Mouse (Mus musculus): Measurements from ENCODE around the gene 4930412O13Rik. TPM values are rescaled to one million over a fixed set of nuclear protein-coding genes. Genes with fewer than 3 reads are reported as not detected.

Gene 4930412O13Rik
- polyA plus RNA-seq, 1 experiment, result not detected

DNA sequence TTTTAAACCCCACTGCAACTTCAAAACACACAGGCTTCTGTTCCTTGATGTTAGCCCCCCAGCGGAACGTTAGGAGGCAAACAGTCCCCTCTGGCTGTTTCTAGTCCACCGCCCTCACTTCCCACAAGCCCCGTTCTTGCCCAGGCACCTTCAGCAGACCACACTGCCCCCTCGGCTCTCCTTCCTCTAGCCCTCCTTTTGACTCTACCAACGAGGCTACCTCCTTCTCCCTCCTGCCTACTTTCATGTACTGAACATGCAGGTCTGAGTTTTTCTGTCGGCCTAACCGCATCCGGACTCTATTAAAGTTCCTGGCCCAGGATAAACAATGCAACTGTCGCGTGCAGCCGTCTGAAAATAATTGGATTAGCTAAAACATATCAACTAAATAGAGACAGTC lies 8.4 kb upstream of the 4930412O13Rik start:
- Histone ChIP-seq H3K4me3 (ENCODE audit: insufficient read depth, low read length) (no peak overlapping the region), H3K4me1 (ENCODE audit: control insufficient read depth, insufficient read depth, low read length) (no peaks in the 10 kb centered on the region), H3K27ac (ENCODE audit: insufficient read depth, low read length) (no peak overlapping the region)
- TF ChIP-seq POLR2A (IDR thresholded peaks at IDR 0.05; ENCODE audit: extremely low read depth, insufficient read depth, low read length), result no peak
- no peak for TF ChIP-seq CTCF (IDR thresholded peaks at IDR 0.05; ENCODE audit: extremely low read depth, insufficient read depth, low read length)

DNA sequence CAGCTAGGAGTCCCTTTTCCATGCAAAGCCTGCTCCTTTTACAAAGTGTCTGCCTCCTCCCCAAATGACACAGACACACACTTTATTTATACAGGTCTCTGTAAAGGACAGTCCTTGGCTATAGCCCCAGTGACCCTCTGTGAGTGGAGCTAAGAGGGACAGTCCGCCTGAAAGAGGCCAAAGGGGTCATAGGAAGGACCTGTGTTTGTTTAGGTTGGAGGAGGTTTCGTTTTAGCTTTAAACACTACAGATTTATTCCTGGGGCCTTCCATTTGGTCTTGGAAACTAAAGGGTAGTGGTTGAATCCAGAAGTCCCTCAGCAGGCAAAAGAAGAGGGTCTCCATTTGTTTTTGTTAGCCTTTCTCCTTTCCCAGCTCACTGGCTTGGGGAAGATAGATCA lies 7.3 kb upstream of the 4930412O13Rik start:
- Histone ChIP-seq H3K27ac (ENCODE audit: insufficient read depth, low read length) (no peak overlapping the region), H3K4me3 (ENCODE audit: insufficient read depth, low read length) (no peak overlapping the region), H3K4me1 (ENCODE audit: control insufficient read depth, insufficient read depth, low read length) (no peaks in the 10 kb centered on the region)
- TF ChIP-seq CTCF (IDR thresholded peaks at IDR 0.05; ENCODE audit: extremely low read depth, insufficient read depth, low read length) (no peak), POLR2A (IDR thresholded peaks at IDR 0.05; ENCODE audit: extremely low read depth, insufficient read depth, low read length) (no peak)

DNA sequence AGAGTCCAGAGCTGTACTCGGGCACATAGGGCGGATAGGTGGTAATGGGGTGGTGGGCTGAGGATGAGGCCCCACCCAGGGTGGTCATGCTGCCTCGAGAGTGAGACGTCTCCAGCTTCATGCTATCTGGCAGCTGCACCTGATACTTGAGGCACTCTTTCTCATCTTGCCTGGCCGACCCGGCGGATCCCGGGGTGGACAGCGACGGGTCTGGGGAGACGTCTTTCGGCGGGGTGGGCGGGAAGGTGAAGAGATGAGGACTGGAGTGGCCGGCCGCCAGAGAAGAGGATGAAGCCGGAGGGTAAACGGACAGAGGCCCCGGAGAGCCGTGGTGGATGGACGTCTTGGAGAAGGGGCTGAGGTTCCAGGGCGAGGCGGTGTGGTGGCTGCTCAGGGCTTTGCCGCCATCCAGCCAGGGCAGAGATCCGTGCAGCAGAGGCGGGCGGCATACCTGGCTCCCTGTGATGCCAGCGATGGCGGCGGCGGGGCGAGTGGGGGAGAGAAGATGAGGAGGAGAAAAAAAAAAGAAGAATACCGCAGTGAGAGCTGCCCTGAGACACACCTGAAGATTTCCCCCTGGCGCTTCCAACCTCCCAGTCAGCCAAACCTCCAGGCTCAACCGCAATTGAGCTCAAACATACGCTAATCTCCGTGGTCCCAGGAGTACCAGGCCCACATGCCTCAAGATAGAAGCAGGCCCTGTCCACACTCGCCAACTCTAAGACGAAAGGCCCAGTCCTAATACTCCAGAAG lies 6.4 kb upstream of the 4930412O13Rik start:
- Histone ChIP-seq H3K4me1 (ENCODE audit: control insufficient read depth, insufficient read depth, low read length) (no peaks in the 10 kb centered on the region), H3K27ac (ENCODE audit: insufficient read depth, low read length) (no peak overlapping the region), H3K4me3 (ENCODE audit: insufficient read depth, low read length) (no peak overlapping the region)
- no peak for TF ChIP-seq CTCF (IDR thresholded peaks at IDR 0.05; ENCODE audit: extremely low read depth, insufficient read depth, low read length)
- no peak for TF ChIP-seq POLR2A (IDR thresholded peaks at IDR 0.05; ENCODE audit: extremely low read depth, insufficient read depth, low read length)

DNA sequence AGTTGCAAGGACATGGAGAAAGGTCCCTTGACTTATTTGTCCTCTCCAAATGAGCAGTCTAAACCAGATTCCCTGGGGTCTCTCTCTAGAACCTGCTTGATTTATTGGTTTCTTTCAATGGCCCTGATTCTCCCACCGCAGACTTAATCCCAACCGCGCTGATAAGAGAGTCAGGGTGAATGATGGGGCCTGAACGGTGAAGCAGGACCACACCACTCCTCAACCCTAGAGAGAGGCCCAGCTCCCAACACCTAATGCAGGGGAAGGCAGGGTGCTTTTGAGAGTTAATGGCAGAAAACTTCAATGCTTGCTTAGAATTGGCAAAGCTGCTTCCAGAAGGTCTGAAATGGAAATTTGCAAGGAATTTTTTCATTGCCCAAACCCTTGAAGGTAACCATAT lies 5.8 kb upstream of the 4930412O13Rik start:
- Histone ChIP-seq H3K4me3 (ENCODE audit: insufficient read depth, low read length) (no peak overlapping the region), H3K27ac (ENCODE audit: insufficient read depth, low read length) (no peak overlapping the region), H3K4me1 (ENCODE audit: control insufficient read depth, insufficient read depth, low read length) (no peaks in the 10 kb centered on the region)
- TF ChIP-seq CTCF (IDR thresholded peaks at IDR 0.05; ENCODE audit: extremely low read depth, insufficient read depth, low read length) (no peak), POLR2A (IDR thresholded peaks at IDR 0.05; ENCODE audit: extremely low read depth, insufficient read depth, low read length) (no peak)

DNA sequence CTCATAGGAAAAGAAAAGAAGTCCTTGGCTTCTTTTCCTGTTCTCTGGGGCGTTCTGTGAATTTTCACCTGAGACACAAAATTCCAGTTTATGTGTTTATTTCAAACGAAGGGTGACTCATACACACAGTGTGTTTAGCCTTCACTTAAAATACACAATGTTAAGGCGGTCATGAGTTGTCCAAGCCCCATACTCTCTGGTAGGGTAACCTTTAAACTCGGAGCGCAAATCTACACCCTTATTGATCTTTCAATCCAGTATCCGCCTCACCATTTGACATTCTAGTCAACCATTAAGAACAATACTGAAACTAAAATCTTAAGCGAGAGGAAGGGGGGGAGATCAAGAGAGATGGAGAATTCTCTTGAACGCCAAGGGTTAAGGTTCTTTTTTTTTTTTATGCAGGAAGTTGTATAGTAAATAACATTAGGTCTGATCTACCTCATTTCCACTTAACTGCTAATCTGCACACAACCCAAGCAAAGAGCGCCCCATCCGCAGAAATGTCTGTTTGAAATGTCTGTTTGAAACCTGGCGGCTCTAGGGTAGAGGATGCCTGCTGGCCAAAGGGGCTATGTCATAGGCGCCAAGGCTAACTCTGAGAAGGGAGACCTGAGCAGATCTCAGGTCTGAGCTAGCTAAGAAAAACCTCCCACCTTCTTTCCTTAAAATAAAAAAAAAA lies 5.2 kb upstream of the 4930412O13Rik start:
- H3K4me1 ChIP-seq (ENCODE audit: control insufficient read depth, insufficient read depth, low read length), result no peaks in the 10 kb centered on the region
- H3K27ac ChIP-seq (ENCODE audit: insufficient read depth, low read length), result no peak overlapping the region
- TF ChIP-seq POLR2A (IDR thresholded peaks at IDR 0.05; ENCODE audit: extremely low read depth, insufficient read depth, low read length) (no peak), CTCF (IDR thresholded peaks at IDR 0.05; ENCODE audit: extremely low read depth, insufficient read depth, low read length) (no peak)
- H3K4me3 ChIP-seq (ENCODE audit: insufficient read depth, low read length), result no peak overlapping the region

DNA sequence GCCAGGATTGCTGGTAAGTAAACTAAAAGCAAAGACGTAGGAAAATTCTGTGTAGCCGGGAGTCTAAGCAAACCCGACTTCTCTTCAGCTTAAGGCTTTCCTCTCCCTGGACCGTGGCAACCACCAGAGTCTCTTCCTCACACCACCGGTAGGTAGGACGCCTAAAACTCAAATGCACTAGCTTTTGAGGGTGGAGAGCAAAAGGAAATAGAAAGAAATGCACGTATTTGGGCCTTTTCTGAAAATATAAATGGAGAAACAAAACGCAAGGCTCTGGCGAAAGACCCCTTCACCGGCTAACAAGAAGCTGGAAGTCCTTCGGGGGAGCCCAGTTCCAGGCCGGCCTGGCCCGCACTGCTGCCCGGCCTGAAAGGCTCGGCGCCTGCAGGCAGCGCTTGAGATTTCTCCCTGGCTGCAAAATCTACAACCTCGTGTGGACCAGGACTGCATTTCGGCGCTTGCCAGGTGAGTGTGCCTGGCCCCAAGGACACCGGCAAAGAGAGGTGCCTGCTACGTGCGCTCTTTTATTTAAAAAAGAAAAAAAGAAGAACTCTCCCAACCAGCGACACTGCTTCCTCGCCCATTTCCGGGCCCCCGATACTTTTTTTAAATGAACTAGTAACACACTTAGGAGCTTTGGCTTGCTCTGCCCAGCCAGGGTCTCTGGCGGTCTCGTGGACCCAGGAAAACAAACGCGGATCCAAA lies 4.3 kb upstream of the 4930412O13Rik start:
- no peak for TF ChIP-seq POLR2A (IDR thresholded peaks at IDR 0.05; ENCODE audit: extremely low read depth, insufficient read depth, low read length)
- no peak for TF ChIP-seq CTCF (IDR thresholded peaks at IDR 0.05; ENCODE audit: extremely low read depth, insufficient read depth, low read length)
- H3K4me1 ChIP-seq (ENCODE audit: control insufficient read depth, insufficient read depth, low read length), result no peaks in the 10 kb centered on the region
- no peak overlapping the region for H3K4me3 ChIP-seq (ENCODE audit: insufficient read depth, low read length)
- no peak overlapping the region for H3K27ac ChIP-seq (ENCODE audit: insufficient read depth, low read length)

- Histone ChIP-seq H3K4me1 (ENCODE audit: control insufficient read depth, insufficient read depth, low read length) (no peaks in the 10 kb centered on the region), H3K4me3 (ENCODE audit: insufficient read depth, low read length) (no peak overlapping the region), H3K27ac (ENCODE audit: insufficient read depth, low read length) (no peak overlapping the region)
- no peak for TF ChIP-seq POLR2A (IDR thresholded peaks at IDR 0.05; ENCODE audit: extremely low read depth, insufficient read depth, low read length)
- TF ChIP-seq CTCF (IDR thresholded peaks at IDR 0.05; ENCODE audit: extremely low read depth, insufficient read depth, low read length), result no peak
These were observed 3.7 kb upstream of the 4930412O13Rik start for GRCm38 (mm10) chr2:9877326-9877690.

DNA sequence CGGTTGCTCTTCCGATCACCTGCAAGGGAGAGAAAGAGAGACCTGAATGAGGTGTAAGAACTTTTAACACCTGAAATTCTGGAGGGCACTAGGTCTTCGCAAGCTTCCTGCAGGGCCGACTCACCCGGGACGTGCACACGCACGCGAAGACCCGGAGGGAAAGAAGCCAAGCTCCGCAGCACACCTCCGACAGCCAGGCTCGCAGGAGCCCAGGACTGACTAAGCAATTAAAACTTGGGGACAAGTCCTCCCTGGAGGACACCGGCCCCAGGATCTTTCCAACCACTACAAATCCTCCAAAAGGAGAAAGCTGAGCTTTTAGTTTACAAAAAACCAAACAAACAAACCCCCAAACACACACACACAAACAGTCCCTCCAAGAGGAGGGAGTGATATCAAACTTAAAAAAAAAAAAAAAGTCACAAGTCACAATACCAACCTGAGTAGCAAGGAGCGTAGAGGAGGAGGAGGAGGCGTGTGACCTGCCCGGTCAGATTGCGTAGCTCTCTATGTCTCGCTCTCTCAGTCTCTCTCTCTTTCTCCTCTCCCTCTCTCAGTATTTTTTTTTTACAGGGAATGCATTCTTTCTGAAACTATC lies 3.0 kb upstream of the 4930412O13Rik start:
- no peak overlapping the region for H3K4me3 ChIP-seq (ENCODE audit: insufficient read depth, low read length)
- no peaks in the 10 kb centered on the region for H3K4me1 ChIP-seq (ENCODE audit: control insufficient read depth, insufficient read depth, low read length)
- no peak for TF ChIP-seq POLR2A (IDR thresholded peaks at IDR 0.05; ENCODE audit: extremely low read depth, insufficient read depth, low read length)
- no peak for TF ChIP-seq CTCF (IDR thresholded peaks at IDR 0.05; ENCODE audit: extremely low read depth, insufficient read depth, low read length)
- no peak overlapping the region for H3K27ac ChIP-seq (ENCODE audit: insufficient read depth, low read length)

DNA sequence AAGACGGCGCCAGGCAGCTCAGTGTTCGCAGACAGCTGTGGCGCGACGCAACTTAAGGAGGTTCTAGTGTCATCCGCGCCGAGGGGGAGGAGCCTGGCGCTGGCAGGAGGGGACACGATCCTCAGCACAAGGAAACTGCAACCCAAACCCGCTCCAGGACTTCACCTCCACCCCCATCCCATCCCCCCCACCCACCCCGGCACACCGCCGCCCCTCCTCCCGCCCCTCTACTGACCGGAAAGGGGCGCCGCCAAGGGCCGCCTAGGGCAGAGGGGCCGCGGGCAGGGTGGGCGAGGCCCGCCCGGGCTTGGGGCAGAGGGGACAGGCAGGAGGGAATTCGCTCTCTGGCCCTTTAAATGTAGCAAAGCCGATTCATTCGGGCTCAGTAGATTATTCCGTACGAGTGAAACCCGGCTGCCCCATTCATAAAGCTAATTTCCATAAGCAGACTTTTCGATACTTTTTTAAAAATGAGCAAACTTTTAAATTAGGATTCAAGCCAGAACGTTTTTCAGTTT lies 2.4 kb upstream of the 4930412O13Rik start:
- no peak overlapping the region for H3K27ac ChIP-seq (ENCODE audit: insufficient read depth, low read length)
- H3K4me3 ChIP-seq (ENCODE audit: insufficient read depth, low read length), result no peak overlapping the region
- no peaks in the 10 kb centered on the region for H3K4me1 ChIP-seq (ENCODE audit: control insufficient read depth, insufficient read depth, low read length)
- TF ChIP-seq POLR2A (IDR thresholded peaks at IDR 0.05; ENCODE audit: extremely low read depth, insufficient read depth, low read length) (no peak), CTCF (IDR thresholded peaks at IDR 0.05; ENCODE audit: extremely low read depth, insufficient read depth, low read length) (no peak)

Measured in cortical plate, adult 2 months (tissue).